Mouse (Mus musculus): ENCODE results near the gene Ptprq. TPM values are rescaled to one million over a fixed set of nuclear protein-coding genes. Genes with fewer than 3 reads are reported as not detected.

Ptprq gene
- polyA plus RNA-seq, 1 experiment = 0.02 TPM

- H3K36me3 ChIP-seq (ENCODE audit: control insufficient read depth, insufficient read depth, low read length) = no peaks in the 10 kb centered on the region
- no peak overlapping the region for H3K27ac ChIP-seq (ENCODE audit: insufficient read depth, low read depth, low read length)
- 88% methylated on average over 2 of the region's 2 CpGs for WGBS
- no peaks in the 10 kb centered on the region for H3K27me3 ChIP-seq (replicated peaks; ENCODE audit: control insufficient read depth, insufficient read depth, low read length)
- no peak overlapping the region for H3K4me3 ChIP-seq (ENCODE audit: insufficient read depth, low read depth, low read length)
- TF ChIP-seq POLR2A (IDR thresholded peaks at IDR 0.05; ENCODE audit: low read depth, low read length) (no peak), CTCF (conservative IDR thresholded peaks at IDR 0.05; ENCODE audit: insufficient read depth, insufficient read length, low read depth, low read length) (no peak)
- DNase-seq = no peak
- H3K4me1 ChIP-seq (ENCODE audit: control insufficient read depth, insufficient read depth, low read length) = no peaks in the 10 kb centered on the region
These were observed 60.7 kb downstream of the Ptprq start for GRCm38 (mm10) chr10:107659141-107659540.

- TF ChIP-seq POLR2A (IDR thresholded peaks at IDR 0.05; ENCODE audit: low read depth, low read length) (no peak), CTCF (conservative IDR thresholded peaks at IDR 0.05; ENCODE audit: insufficient read depth, insufficient read length, low read depth, low read length) (no peak)
- DNase-seq = no peak
- H3K4me3 ChIP-seq (ENCODE audit: insufficient read depth, low read depth, low read length) = no peak overlapping the region
- no peaks in the 10 kb centered on the region for H3K36me3 ChIP-seq (ENCODE audit: control insufficient read depth, insufficient read depth, low read length)
- 88% methylated on average over 2 of the region's 2 CpGs for WGBS
- no peaks in the 10 kb centered on the region for H3K4me1 ChIP-seq (ENCODE audit: control insufficient read depth, insufficient read depth, low read length)
- H3K27me3 ChIP-seq (replicated peaks; ENCODE audit: control insufficient read depth, insufficient read depth, low read length) = no peaks in the 10 kb centered on the region
- no peak overlapping the region for H3K27ac ChIP-seq (ENCODE audit: insufficient read depth, low read depth, low read length)
These were observed 70.2 kb downstream of the Ptprq start for GRCm38 (mm10) chr10:107649687-107650086.

GRCm38 (mm10) chr10:107628104-107628503, 91.7 kb downstream of the Ptprq start:
- Histone ChIP-seq H3K27ac (ENCODE audit: insufficient read depth, low read depth, low read length) (no peak overlapping the region), H3K36me3 (ENCODE audit: control insufficient read depth, insufficient read depth, low read length) (no peaks in the 10 kb centered on the region)
- TF ChIP-seq POLR2A (IDR thresholded peaks at IDR 0.05; ENCODE audit: low read depth, low read length) (no peak), CTCF (conservative IDR thresholded peaks at IDR 0.05; ENCODE audit: insufficient read depth, insufficient read length, low read depth, low read length) (no peak)

GRCm38 (mm10) chr10:107626648-107627047, 93.2 kb downstream of the Ptprq start:
- Histone ChIP-seq H3K4me1 (ENCODE audit: control insufficient read depth, insufficient read depth, low read length) (no peaks in the 10 kb centered on the region), H3K36me3 (ENCODE audit: control insufficient read depth, insufficient read depth, low read length) (no peaks in the 10 kb centered on the region), H3K4me3 (ENCODE audit: insufficient read depth, low read depth, low read length) (no peak overlapping the region), H3K27me3 (replicated peaks; ENCODE audit: control insufficient read depth, insufficient read depth, low read length) (no peaks in the 10 kb centered on the region), H3K27ac (ENCODE audit: insufficient read depth, low read depth, low read length) (no peak overlapping the region)
- DNase-seq = no peak
- TF ChIP-seq CTCF (conservative IDR thresholded peaks at IDR 0.05; ENCODE audit: insufficient read depth, insufficient read length, low read depth, low read length) (no peak), POLR2A (IDR thresholded peaks at IDR 0.05; ENCODE audit: low read depth, low read length) (no peak)
- WGBS = 29% methylated on average over 1 of the region's 1 CpGs

More at GRCm38 (mm10) chr10:107628104-107628503, 91.7 kb downstream of the Ptprq start:
- no peaks in the 10 kb centered on the region for H3K27me3 ChIP-seq (replicated peaks; ENCODE audit: control insufficient read depth, insufficient read depth, low read length)
- 23% methylated on average over 3 of the region's 3 CpGs for WGBS
- no peak overlapping the region for H3K4me3 ChIP-seq (ENCODE audit: insufficient read depth, low read depth, low read length)
- DNase-seq = peak; percentile 10
- H3K4me1 ChIP-seq (ENCODE audit: control insufficient read depth, insufficient read depth, low read length) = no peaks in the 10 kb centered on the region

- Histone ChIP-seq H3K36me3 (ENCODE audit: control insufficient read depth, insufficient read depth, low read length) (no peaks in the 10 kb centered on the region), H3K4me3 (ENCODE audit: insufficient read depth, low read depth, low read length) (no peak overlapping the region), H3K27ac (ENCODE audit: insufficient read depth, low read depth, low read length) (no peak overlapping the region), H3K27me3 (replicated peaks; ENCODE audit: control insufficient read depth, insufficient read depth, low read length) (no peaks in the 10 kb centered on the region), H3K4me1 (ENCODE audit: control insufficient read depth, insufficient read depth, low read length) (no peaks in the 10 kb centered on the region)
- DNase-seq = no peak
- WGBS = 70% methylated on average over 4 of the region's 4 CpGs
- no peak for TF ChIP-seq POLR2A (IDR thresholded peaks at IDR 0.05; ENCODE audit: low read depth, low read length)
- no peak for TF ChIP-seq CTCF (conservative IDR thresholded peaks at IDR 0.05; ENCODE audit: insufficient read depth, insufficient read length, low read depth, low read length)
These were observed 95.6 kb downstream of the Ptprq start for GRCm38 (mm10) chr10:107624211-107624610.

GRCm38 (mm10) chr10:107615460-107615859, 104.4 kb downstream of the Ptprq start:
- whole genome bisulfite sequencing = 66% methylated on average over 2 of the region's 2 CpGs
- no peak for DNase-seq
- Histone ChIP-seq H3K4me3 (ENCODE audit: insufficient read depth, low read depth, low read length) (no peak overlapping the region), H3K4me1 (ENCODE audit: control insufficient read depth, insufficient read depth, low read length) (no peaks in the 10 kb centered on the region), H3K27ac (ENCODE audit: insufficient read depth, low read depth, low read length) (no peak overlapping the region), H3K36me3 (ENCODE audit: control insufficient read depth, insufficient read depth, low read length) (no peaks in the 10 kb centered on the region), H3K27me3 (replicated peaks; ENCODE audit: control insufficient read depth, insufficient read depth, low read length) (no peaks in the 10 kb centered on the region)
- TF ChIP-seq CTCF (conservative IDR thresholded peaks at IDR 0.05; ENCODE audit: insufficient read depth, insufficient read length, low read depth, low read length) (no peak), POLR2A (IDR thresholded peaks at IDR 0.05; ENCODE audit: low read depth, low read length) (no peak)

GRCm38 (mm10) chr10:107601371-107601770, 118.5 kb downstream of the Ptprq start:
- WGBS = 90% methylated on average over 6 of the region's 6 CpGs
- no peaks in the 10 kb centered on the region for H3K36me3 ChIP-seq (ENCODE audit: control insufficient read depth, insufficient read depth, low read length)
- H3K4me1 ChIP-seq (ENCODE audit: control insufficient read depth, insufficient read depth, low read length) = no peaks in the 10 kb centered on the region
- TF ChIP-seq POLR2A (IDR thresholded peaks at IDR 0.05; ENCODE audit: low read depth, low read length) (no peak), CTCF (conservative IDR thresholded peaks at IDR 0.05; ENCODE audit: insufficient read depth, insufficient read length, low read depth, low read length) (no peak)
- no peak for DNase-seq
- H3K27me3 ChIP-seq (replicated peaks; ENCODE audit: control insufficient read depth, insufficient read depth, low read length) = no peaks in the 10 kb centered on the region
- no peak overlapping the region for H3K4me3 ChIP-seq (ENCODE audit: insufficient read depth, low read depth, low read length)
- H3K27ac ChIP-seq (ENCODE audit: insufficient read depth, low read depth, low read length) = no peak overlapping the region
